Mouse (Mus musculus): ENCODE measurements around the gene Ptpro. TPM values are rescaled to one million over a fixed set of nuclear protein-coding genes. Genes with fewer than 3 reads are reported as not detected.

Ptpro gene
- polyA plus RNA-seq, 1 experiment: 6.6 TPM

DNA sequence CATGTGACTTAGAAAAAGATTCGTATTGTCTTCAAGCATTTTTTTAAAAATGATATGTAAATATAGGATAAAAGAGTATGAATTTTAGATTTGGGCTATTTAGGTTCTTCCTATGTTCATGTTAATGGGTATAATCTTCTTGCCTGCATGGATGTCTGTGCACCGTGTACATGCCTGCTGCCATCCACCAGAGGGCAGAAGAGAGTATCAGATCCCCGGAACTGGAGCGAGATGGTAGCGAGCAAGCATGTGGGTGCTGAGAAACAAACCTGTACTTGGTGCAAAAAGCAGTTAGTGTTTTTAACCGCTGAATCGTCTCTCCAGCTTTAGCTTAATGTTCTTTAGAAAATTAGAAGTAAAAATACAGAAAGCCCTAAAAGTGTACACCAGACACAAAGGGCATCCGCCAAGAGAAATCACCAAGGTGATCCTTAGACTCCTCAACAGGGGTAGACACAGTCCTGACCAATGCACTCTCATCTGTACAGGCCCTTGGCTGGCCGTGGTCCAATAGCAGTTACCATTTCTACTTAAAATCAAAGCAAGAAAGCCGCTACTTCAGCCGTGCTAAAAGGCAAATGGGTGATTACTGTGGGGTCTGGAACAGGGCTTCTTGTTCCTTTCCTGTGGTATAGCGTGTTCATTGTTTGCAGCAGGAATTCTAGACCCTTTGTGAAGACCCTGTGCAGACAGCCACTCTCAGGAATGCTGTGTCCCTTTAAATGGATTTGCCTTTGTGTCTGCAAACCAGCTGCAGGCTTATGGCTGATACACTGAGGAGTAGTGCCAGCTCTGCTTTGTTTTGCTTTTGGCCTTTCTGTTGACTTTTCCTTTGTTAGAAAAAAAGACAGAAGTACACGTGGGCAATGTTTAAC, 162.6 kb downstream of the Ptpro start:
- WGBS: 51% methylated on average over 13 of the region's 13 CpGs
- H3K4me1 ChIP-seq (ENCODE audit: control insufficient read depth, insufficient read depth, low read length): no peaks in the 10 kb centered on the region
- no peak overlapping the region for H3K27ac ChIP-seq (ENCODE audit: insufficient read depth, low read length)
- no peaks in the 10 kb centered on the region for H3K27me3 ChIP-seq (ENCODE audit: control insufficient read depth, insufficient read depth, low read length)
- TF ChIP-seq CTCF (IDR thresholded peaks at IDR 0.05; ENCODE audit: borderline replicate concordance, insufficient read depth, low read depth, low read length) (peak; percentile 88), POLR2A (IDR thresholded peaks at IDR 0.05; ENCODE audit: borderline replicate concordance, insufficient read depth, low read length) (no peak)
- no peak overlapping the region for H3K4me3 ChIP-seq (replicated peaks; ENCODE audit: insufficient read depth, low read depth, low read length)
- DNase-seq: peak; percentile 29 to 33

DNA sequence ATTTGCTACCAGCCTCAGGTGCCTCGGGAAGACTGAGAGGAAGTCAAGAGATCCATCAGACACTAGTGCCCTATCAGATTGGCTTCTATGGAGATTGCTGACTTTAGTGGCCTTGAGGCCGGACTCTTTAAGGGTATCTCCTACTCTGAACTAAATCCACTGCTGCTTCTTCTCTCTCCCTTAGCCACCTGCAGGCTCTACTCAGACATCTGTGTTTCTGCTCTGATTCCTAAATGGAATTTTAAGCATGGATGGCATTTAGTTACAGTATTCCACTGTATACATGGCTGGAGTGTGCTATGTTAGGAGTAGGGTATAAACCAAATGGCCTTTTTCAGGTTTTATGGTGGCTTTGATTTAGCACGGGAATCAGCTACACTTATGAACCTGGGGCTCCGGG, 170.7 kb downstream of the Ptpro start:
- Histone ChIP-seq H3K27ac (ENCODE audit: insufficient read depth, low read length) (no peak overlapping the region), H3K27me3 (ENCODE audit: control insufficient read depth, insufficient read depth, low read length) (no peaks in the 10 kb centered on the region), H3K4me1 (ENCODE audit: control insufficient read depth, insufficient read depth, low read length) (no peaks in the 10 kb centered on the region), H3K4me3 (replicated peaks; ENCODE audit: insufficient read depth, low read depth, low read length) (no peak overlapping the region)
- TF ChIP-seq POLR2A (IDR thresholded peaks at IDR 0.05; ENCODE audit: borderline replicate concordance, insufficient read depth, low read length): no peak
- TF ChIP-seq CTCF (IDR thresholded peaks at IDR 0.05; ENCODE audit: borderline replicate concordance, insufficient read depth, low read depth, low read length): no peak
- no peak for DNase-seq
- 90% methylated on average over 4 of the region's 4 CpGs for WGBS

DNA sequence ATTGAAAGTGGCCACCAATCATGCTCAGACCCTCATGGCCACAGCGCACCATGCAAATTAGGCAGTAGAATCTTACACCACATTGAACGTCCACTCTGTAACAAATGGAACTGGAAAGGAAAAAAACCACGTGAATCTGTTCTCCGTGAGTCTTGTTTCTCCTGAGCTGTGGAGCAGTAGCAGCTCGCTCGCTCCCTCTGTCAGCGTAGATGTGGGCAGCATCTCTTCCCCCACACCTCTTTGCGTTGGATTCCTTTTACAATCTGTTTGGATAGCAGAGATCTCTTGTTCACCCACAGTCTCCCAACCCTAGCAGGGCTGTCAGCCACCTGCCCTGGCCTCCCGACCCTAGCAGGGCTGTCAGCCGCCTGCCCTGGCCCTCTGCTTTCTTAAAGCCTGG, 171.7 kb downstream of the Ptpro start:
- DNase-seq: no peak
- H3K4me3 ChIP-seq (replicated peaks; ENCODE audit: insufficient read depth, low read depth, low read length): no peak overlapping the region
- no peaks in the 10 kb centered on the region for H3K4me1 ChIP-seq (ENCODE audit: control insufficient read depth, insufficient read depth, low read length)
- no peaks in the 10 kb centered on the region for H3K27me3 ChIP-seq (ENCODE audit: control insufficient read depth, insufficient read depth, low read length)
- TF ChIP-seq CTCF (IDR thresholded peaks at IDR 0.05; ENCODE audit: borderline replicate concordance, insufficient read depth, low read depth, low read length) (no peak), POLR2A (IDR thresholded peaks at IDR 0.05; ENCODE audit: borderline replicate concordance, insufficient read depth, low read length) (no peak)
- H3K27ac ChIP-seq (ENCODE audit: insufficient read depth, low read length): no peak overlapping the region
- 79% methylated on average over 10 of the region's 10 CpGs for WGBS

DNA sequence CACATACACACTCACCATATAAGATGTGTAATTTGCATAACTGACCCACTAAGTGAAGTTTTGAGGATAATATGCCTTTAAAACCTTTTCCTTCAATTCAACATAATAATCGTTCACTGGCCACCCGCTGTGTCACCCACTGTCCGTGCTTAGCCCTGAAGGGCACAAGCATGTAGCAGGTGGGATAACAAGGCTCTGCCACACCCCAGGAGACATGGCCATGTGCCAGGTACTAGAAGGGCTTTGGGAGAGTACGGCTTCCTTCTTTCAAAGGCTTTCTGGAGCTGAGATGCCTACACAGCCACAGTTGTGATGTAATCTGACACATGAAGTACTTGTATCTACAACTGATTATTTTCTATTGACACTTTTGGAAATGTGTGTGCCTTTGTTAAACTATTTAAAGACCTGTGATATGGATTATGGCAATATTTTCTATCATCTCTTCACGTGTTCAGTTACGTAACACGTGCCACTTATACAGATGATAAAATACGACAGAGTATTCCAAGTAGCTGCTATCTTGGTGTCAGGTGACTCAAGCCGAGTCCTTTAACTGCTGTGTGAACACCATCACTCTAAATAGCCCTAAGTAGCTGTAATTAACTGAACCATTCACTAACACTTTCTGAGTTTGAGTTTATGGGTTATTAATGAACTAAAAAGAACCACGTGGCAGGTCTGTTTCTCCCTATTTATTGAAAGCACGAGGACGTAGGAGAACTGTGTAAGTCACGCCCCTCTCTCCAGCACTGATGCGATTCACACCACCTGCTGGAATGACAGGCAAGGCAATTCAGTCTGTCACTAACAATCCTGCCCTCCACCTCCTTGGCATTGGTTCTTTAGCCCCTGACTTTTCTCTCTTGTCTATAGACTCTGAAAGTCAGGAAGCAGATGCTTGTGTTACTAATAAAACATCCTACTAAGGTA, 173.6 kb downstream of the Ptpro start:
- DNase-seq: no peak
- Histone ChIP-seq H3K27ac (ENCODE audit: insufficient read depth, low read length) (no peak overlapping the region), H3K27me3 (ENCODE audit: control insufficient read depth, insufficient read depth, low read length) (no peaks in the 10 kb centered on the region), H3K4me1 (ENCODE audit: control insufficient read depth, insufficient read depth, low read length) (no peaks in the 10 kb centered on the region), H3K4me3 (replicated peaks; ENCODE audit: insufficient read depth, low read depth, low read length) (no peak overlapping the region)
- TF ChIP-seq POLR2A (IDR thresholded peaks at IDR 0.05; ENCODE audit: borderline replicate concordance, insufficient read depth, low read length) (no peak), CTCF (IDR thresholded peaks at IDR 0.05; ENCODE audit: borderline replicate concordance, insufficient read depth, low read depth, low read length) (no peak)
- WGBS: 59% methylated on average over 14 of the region's 14 CpGs

DNA sequence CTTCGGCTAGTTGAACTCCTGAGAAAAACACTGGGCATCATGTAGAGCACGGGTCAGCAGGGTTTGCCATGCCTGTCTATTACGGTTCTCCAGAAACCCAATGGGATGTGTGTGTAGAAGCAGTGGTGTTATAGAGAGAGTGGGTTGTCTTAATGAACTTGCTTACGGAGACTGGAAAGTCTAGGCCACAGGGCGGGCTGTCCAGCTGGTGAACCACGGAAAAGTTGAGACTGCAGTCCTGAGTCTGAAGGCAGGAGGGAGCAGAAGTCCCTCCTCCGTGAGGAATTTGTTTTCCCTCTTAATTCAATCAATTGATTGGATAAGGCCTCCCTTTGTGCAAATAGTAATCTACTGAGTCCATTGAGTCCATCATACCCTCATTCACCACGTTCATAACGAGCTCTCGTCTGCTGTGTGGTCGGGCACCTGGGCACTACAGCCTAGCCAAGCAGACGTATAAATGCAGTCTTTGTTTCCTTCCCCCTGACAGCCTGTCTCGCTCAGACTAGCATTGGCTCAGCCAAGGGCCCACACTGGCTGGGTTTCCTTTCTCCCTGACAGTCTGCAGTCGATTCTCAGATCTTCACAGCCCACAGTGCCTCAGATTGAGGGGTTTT, 181.5 kb downstream of the Ptpro start:
- H3K27me3 ChIP-seq (ENCODE audit: control insufficient read depth, insufficient read depth, low read length): no peaks in the 10 kb centered on the region
- WGBS: 41% methylated on average over 14 of the region's 14 CpGs
- TF ChIP-seq POLR2A (IDR thresholded peaks at IDR 0.05; ENCODE audit: borderline replicate concordance, insufficient read depth, low read length) (no peak), CTCF (IDR thresholded peaks at IDR 0.05; ENCODE audit: borderline replicate concordance, insufficient read depth, low read depth, low read length) (no peak)
- no peak overlapping the region for H3K27ac ChIP-seq (ENCODE audit: insufficient read depth, low read length)
- no peak overlapping the region for H3K4me3 ChIP-seq (replicated peaks; ENCODE audit: insufficient read depth, low read depth, low read length)
- H3K4me1 ChIP-seq (ENCODE audit: control insufficient read depth, insufficient read depth, low read length): no peaks in the 10 kb centered on the region; the same call in 1 of the 2 replicates
- no peak for DNase-seq

DNA sequence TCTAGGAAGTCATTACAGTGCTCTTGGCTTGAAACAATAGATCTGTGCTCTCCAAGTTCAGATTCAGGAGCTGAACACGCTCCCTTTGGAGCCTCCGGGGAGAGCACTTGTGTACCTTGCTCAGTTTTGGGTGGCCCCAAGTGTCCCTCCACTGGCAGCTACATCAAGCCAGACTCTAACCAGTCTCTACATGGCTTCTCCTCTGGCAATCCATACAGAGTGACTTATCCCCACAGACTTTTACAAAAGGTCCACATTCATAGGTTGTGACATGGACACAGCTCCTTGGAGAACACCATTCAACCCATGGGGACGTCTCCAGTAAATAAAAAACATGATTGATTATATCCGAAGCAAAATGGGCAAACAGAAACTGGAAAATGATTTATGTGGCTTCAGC, 185.4 kb downstream of the Ptpro start:
- Histone ChIP-seq H3K4me1 (ENCODE audit: control insufficient read depth, insufficient read depth, low read length) (no peaks in the 10 kb centered on the region; the same call in 1 of the 2 replicates), H3K27ac (ENCODE audit: insufficient read depth, low read length) (no peak overlapping the region), H3K4me3 (replicated peaks; ENCODE audit: insufficient read depth, low read depth, low read length) (no peak overlapping the region), H3K27me3 (ENCODE audit: control insufficient read depth, insufficient read depth, low read length) (no peaks in the 10 kb centered on the region)
- TF ChIP-seq POLR2A (IDR thresholded peaks at IDR 0.05; ENCODE audit: borderline replicate concordance, insufficient read depth, low read length): no peak
- no peak for TF ChIP-seq CTCF (IDR thresholded peaks at IDR 0.05; ENCODE audit: borderline replicate concordance, insufficient read depth, low read depth, low read length)
- DNase-seq: no peak
- WGBS: 78% methylated on average over 4 of the region's 4 CpGs

DNA sequence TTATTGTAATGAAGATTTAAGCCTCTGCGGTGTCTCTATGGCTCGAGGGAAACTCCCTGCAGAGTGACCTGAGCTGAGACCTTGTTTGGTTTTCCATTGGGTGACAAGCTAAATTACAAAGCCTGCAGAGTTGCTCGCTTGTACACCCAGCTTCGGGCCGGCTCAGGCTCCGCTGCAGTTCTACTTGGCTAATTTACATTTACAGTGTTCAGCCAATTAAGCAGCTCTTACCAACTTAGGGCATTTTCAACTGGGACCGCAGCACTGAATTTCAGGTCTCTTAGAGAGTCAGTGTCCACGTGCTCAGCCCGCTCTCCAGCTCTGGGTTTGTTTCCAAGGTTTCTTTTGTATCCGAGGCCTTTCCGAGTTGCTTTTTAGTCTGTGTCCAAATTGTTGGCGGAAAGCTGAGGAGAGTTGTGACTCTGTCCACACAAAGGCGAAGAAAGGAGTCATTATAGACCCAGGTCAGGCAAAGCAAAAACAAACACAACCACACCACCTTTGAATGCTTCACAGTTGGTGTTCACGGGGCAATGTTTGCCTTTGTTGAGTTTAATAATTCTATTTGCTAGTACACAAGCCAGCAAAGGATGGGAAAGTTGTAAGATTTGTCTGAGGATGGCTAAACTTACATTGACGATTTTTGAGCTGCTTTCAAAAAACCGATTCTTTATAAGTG, 185.9 kb downstream of the Ptpro start:
- Histone ChIP-seq H3K4me1 (ENCODE audit: control insufficient read depth, insufficient read depth, low read length) (no peaks in the 10 kb centered on the region; the same call in 1 of the 2 replicates), H3K27ac (ENCODE audit: insufficient read depth, low read length) (no peak overlapping the region), H3K4me3 (replicated peaks; ENCODE audit: insufficient read depth, low read depth, low read length) (no peak overlapping the region), H3K27me3 (ENCODE audit: control insufficient read depth, insufficient read depth, low read length) (no peaks in the 10 kb centered on the region)
- TF ChIP-seq CTCF (IDR thresholded peaks at IDR 0.05; ENCODE audit: borderline replicate concordance, insufficient read depth, low read depth, low read length): no peak
- TF ChIP-seq POLR2A (IDR thresholded peaks at IDR 0.05; ENCODE audit: borderline replicate concordance, insufficient read depth, low read length): no peak
- DNase-seq: peak in 1 of 2 experiments; percentile 12
- 47% methylated on average over 16 of the region's 16 CpGs for WGBS

All from cerebellum, adult 2 months (tissue).